Mouse (Mus musculus): ENCODE measurements at regions not wholly inside any gene's neighbourhood (a gene's known extent, or its start where the extent isn't known, plus 50 kb on each side); places are given as distances from the start of the nearest gene placed in this dataset.
"Not testable (repeated sequence)": the region's sequence is repeated elsewhere in the genome, so short reads cannot be mapped to it uniquely, and the experiment has no call there.

DNA sequence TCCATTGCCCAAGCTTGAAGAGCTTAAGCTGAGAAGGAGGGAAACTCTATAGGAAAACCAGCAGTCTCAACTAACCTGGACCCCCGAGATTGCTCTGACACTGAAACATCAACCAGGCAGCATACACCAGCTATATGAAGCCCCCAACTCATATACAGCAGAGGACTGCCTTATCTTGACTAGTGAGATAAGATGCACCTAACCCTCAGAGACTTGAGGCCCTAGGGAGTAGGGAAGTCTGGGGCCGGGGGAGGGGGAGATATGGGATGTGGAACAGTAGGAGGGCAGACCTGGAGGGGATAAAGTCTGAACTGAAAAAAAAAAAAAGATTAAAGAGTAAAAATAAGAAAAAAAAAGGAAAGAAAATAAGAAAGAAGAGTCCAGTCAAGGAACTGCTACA is 540.5 kb upstream of the Pkdcc start:
- no peak for DNase-seq

DNA sequence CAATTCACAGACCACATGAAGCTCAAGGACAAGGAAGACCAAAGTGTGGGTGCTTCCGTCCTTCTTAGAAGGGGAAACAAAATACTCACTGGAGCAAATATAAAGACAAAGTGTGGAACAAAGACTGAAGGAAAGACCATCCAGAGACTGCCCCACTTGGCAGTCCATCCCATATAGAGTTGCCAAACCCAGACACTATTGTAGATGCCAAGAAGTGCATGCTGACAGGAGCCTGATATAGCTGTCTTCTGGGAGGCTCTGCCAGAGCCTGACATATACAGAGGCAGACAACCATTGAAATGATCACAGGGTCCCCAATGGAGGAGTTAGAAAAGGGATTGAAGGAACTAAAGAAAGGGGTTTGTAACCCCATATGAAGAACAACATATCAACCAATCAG is 548.5 kb upstream of the Pkdcc start:
- DNase-seq, result not testable (repeated sequence)

DNA sequence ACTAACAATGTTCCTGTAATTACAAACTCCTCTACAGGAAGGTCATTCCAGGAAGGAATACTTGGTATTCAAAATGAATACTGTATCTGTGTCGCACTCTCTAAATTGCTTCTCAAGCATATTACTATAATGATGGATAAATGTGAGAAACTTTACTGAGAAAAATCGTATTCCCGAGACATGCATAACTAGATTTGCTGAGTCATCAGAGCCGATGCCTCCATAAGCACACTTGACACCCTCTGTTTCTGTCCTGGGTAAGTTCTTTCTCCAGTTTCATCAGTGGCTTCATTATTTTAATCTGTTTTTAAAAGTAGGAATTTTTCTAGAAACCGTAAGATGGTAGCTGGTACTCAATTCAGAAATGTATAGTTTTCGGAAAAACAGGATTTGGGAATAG is 550.7 kb upstream of the Pkdcc start:
- DNase-seq, result no peak

DNA sequence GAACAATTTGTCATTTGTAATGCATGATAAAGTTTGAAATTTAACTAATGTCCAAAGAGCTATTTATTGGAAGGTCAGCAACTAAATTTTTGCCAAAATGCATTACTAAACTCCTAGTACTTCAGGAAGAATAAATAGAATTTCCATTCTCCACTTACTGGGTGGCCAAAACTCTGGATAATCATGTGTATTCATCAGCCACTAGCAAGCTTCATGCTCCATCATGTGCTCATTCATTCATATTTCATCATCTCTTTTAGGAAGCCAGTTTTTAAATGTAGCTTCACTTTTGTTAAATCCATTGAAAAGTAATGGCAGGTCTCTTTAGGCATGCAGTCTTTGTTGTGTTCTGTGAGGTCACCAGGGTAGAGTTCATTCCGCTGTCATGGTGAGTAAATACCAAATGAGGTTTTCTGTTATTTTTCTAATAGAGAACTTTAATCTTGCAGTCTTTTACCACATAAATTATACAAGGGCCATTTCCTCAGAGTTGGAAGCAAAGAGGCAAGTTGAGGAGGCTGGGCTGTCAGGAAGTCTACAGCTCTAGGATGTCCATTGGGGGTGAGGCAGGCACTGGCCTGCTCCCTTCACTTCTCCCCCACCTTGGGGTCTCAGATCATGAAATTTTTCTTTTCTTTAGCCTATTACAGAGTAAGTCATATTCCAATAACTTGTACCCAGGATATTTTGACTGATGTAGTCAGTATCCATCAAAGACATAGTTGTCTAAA is 578.5 kb upstream of the Pkdcc start:
- DNase-seq, result no peak

DNA sequence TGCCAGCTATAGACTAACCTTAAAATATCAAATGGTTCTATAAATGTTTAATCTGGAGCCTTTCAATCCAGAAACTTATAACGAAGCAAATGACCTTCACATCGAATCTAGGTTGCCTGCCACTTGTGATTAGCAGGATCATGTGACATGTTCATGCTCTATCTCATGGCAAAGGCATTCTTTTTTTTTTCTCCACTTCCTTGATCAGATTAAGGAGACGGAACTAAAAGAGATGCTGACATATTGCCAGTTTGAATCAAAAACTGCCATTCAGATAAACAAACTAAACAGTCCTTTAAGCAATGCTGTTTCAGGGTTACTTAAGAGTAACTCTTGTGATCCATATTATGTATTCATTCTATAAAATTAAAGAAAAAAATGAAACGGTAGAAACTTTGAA is 579.2 kb upstream of the Pkdcc start:
- no peak for DNase-seq

DNA sequence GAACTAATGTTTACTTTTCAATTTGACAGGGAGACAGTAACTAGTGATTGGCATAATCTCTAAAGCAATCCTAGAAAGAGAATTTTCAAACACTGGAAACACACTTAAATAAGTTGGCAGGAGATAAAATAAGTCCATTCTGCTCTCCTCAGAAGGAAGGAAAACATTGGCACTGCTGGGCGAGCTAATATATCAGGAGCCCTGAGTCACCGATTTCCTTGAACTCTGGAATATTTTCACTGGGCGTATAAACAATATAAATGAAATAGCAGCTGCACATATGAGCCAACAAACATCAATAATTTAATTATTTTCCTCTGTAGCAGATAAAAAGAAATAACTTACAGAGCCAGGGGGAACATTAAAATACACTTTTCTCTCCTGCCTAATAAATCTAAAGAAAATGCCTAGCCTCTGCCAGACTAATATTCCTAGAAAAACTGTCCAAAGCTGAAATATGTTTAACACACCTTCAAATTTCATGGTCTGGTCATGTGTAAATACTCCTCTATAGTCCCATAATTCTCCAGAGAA is 608.4 kb upstream of the Pkdcc start:
- DNase-seq, result no peak

DNA sequence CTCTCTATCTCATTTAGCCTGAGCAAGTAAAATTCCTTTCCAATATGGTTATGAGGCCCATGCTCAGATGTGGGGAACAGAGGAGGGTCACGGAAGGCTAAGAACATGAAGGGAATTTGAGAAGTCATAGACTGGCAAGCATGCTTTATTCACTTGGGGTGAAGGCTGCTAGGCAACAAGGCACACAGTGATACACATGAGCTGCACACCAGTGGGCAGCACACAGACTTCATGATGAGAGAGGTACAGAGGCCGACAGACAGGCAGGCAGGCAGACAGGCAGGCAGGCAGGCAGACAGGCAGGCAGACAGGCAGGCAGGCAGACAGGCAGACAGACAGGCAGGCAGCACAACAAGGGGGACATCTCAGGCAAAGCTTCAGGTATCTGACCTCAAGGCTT is 631.3 kb upstream of the Pkdcc start:
- no peak for DNase-seq

DNA sequence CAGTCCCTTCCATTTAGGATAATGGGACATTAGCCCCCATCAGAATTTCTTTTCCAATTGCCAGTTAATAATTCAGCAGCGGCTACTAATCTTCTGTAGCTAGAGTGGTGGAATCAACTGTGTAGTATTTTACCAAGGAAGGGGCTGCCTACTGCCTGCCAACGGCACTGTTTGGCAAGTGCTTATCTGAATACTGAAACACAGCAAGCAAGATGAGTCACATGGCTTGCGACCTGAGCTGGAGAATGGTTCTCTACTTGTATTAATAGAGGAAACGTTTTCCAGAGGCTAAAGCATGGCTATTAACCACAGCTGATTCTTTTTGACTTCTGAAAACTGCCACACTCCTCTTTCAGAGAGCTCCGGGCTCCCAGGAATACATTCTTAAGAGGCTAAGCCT is 681.6 kb upstream of the Pkdcc start:
- DNase-seq, result no peak

DNA sequence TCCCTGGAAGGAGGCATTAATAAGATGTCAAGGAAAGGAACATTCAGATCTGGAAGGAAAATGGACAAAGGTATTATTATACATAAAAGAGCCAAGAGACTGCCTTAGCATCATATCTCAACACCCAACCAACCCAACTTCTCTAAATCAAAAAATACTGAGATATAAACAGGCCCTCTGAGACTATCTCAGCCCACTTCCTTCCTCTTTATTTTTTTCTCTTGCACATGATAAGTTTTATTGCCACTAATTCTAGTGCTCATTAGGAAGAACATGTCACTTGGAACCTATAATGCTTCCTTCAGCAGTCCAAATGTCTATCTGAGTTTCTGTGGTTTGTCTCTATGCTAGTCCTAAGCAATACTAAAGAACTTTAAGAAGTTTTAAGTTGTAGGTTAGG is 697.0 kb upstream of the Pkdcc start:
- no peak for DNase-seq

DNA sequence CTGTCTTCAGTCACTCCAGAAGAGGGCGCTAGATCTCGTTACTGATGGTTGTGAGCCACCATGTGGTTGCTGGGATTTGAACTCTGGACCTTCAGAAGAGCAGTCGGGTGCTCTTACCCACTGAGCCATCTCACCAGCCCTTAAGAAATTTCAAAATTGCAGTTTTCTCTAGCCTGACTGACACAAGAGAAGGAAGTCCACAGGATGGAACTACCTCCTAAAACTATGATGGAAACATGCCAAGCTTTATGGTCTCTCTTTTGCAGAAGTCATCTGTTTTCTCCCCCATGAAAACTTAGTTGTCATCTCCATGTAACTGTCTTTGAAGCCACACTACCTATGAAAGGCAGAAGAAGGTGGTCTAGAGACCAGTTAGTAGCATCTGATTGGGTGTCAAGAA is 698.2 kb upstream of the Pkdcc start:
- no peak for DNase-seq

DNA sequence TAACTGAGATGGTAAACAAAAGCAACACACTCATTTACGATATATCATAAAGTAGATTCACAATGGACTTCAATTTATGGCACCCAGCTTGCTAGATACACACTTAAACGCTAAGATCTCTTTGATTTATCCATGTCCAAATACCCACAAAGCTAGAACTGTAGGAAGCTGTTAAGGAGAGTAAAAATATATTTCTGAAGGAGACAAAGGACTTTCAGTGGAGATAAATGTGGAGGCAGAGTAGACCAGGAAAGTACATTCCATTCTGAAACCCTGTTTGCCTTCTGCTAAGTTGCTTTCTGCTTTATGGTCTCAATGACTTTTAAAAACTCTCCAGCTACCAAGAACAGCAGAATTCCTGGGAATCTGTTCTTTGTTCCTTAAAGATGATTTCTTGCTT is 701.3 kb upstream of the Pkdcc start:
- no peak for DNase-seq

DNA sequence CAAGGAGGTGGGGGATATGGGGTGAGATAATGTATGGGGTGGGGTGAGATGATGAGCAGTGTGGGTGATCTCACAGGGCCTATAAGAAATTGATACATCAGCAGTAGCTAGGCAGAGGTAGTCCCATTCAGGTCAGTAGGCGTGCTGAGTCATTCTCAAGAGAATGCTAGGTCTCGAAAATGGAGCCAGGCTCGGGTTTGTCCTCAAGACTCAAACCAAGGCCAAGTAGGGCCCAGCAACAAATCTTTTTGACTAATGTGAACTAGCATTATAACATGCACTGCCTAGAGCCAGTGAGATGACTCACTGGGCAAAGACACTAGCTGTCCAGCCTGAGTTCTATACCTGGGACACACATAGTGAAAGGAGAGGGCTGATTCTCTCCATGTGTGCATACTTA is 710.8 kb upstream of the Pkdcc start:
- DNase-seq, result no peak

DNA sequence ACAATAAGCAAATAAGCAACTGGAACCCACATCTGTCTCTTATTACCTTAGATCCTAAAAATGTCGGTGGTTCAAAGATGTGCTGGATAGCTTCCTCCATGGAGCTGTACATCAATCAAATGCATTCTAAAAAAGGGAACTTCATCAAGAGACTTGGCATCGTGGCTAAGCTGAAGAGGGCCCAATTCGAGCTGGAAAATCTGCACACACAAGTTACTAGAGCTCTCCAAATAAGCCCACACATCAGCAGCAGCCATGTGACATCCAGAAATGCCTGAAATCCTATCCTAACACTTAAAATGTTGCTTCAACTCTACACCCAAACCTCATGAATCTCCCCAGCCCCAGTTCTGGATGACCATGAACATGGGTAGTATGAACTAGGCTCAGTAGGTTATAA is 729.5 kb upstream of the Pkdcc start:
- DNase-seq, result no peak

DNA sequence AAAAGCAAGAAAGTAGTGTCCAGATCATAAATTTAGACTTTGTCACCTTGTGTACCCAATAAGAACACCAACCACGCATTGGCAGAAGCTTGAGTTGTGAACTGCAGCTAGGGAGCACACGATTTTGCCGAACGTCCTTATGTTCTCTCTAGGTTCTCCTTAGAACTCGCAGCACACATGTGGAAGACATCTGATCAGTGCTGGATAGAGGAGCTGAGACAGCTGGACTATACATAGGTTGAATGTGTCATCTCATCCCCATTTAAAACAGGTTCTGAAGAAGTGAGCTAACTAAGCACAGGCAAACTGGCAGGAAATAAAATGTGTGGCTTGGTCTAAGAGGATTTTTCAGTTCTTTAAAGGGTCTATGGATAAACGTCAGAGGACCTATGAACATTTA is 730.5 kb upstream of the Pkdcc start:
- no peak for DNase-seq

DNA sequence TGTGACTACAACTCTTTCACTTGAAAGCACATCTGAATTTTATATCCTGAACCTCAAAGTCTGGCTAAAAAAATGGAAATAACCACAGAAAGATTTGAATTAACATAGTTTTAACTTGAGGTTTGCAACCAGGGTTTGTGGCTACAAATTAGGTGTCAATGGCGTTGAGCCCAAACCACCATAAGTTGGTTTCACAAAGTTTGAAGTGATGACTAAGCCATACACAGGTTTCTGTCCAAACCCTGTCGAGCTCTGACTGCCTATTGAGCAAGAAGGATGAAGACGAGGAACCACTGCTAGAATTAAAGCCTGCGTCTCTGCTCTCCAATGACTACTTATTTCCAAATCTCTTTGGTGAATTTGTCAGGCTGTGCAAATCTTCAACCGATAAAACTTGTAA is 719.8 kb upstream of the Slc8a1 start:
- no peak for DNase-seq

DNA sequence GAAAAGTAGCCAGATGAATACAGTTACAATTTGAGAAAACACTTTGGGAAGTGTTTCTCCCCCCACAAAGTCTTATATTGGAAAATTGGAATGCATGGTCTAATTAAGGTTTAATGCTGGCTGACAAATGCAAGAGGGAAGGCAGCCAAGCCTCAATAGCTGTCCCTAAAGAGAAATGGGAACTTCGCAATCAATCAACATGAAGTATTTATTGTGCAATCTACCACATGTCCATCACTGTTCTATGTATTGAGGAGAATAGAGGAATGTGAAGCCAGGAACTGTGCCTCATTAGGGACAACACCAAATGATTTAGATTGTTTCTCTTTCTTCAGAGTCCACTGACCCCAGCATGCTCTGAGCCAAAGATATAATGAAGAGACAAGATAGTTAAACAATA is 715.7 kb upstream of the Slc8a1 start:
- DNase-seq, result no peak

DNA sequence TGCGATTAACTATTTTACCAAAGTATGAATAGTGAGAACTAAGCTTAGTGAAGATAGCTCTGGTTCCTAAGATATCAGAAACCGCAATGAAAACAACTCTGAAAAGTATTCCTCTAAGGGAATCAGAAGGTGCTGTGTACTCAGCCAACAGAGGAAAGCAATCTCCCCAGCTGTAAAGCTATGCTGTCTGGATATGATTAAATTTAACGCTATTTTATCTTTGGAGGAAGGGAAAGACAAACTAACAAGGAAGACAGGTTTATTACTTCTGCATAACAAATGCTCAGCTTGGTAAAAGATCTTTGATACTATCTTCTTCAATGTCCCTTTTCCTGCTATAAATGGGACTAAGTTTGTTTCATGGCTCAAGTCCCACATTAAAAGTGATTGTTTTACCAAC is 700.9 kb upstream of the Slc8a1 start:
- no peak for DNase-seq

DNA sequence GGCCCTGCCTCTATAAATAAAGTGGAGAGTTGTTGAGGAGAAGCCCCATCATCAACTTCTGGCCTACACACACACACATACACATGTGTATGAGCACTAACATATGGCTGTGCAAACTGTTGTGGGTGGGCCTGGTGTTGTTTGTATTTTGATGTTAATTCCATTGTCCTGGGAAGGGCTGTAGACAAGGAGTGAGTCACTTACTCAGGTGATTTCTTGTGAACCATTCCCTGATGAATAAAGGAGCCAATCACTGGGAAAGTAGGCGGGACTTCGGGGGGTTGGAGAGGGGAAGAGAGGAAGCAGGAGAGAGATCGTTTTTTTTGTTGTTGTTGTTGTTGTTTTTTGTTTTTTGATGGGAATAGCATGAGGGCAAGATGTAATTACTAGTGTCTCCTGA is 699.0 kb upstream of the Slc8a1 start:
- no peak for DNase-seq

DNA sequence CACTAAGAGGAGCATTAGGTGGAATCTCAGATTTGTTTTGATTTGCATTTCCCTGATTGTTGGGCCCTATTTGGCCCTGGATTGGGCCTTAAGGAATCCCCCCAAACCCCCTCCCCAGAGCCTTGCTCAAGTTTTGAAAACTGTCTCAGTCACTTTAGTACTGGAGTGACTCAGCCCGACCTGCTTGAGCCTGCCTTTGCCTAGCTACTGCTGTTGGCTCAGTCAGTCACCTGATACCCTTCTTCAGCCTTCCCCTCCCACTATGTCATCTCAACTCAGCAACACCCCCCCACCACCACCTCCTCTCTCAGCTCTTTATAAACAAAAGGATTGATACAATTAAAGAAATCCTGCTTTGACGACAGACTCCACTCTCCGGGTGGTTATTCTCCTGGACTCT is 694.5 kb upstream of the Slc8a1 start:
- DNase-seq, result no peak

DNA sequence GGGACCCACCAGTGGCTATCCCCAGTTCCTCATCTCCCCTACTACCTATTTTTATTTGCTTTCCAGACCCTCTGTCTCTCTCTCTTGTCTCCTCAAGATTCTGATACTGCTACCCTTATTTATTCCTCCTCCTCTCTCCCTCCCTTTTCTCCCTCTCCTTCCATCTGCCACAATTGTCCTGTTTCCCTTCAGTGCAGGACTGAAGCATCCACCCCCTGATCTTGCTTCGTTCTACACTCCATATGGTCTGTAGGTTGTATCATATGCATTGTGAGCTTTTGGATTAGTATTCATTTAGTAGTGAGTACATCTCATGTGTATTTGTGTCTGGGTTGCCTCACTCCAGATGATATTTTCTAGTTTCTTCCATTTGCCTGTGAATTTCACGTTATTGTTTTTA is 670.1 kb upstream of the Slc8a1 start:
- no peak for DNase-seq

DNA sequence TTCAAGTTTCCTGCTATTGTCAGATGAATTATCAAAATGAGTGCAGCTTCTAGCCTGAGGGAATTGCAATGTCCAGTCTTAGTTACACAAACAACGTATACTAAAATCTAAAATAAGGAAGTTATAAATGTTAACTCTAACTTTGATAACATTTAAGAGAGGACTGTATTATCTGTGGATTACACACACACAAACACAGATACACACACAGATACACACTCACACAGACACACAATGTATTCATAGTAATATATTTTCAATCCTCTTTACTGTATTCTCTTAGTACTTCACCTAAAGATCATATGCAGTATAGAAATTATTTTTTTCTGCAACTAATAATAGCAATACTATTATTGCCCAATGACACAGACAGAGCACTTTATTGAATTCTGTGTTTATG is 661.2 kb upstream of the Slc8a1 start:
- no peak for DNase-seq

DNA sequence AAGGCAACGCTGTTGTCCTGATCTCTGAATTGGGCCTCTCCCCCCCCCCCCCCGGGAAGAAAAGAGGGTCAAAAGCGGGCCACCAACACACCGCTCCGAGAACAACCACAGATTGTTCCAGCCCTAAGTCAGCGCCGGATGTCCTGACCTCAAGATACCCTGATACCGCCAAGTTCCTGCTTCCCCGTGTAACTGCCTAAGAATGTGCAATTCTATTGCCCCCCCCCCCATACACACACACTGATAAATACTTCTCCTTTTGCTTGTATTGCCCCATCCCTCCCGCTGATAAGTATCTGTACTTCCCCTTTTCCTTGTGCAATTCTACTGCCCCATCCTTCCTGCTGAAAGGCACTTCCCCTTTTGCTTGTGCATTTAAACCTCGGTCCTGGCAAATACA is 641.2 kb upstream of the Slc8a1 start:
- DNase-seq, result not testable (repeated sequence)

DNA sequence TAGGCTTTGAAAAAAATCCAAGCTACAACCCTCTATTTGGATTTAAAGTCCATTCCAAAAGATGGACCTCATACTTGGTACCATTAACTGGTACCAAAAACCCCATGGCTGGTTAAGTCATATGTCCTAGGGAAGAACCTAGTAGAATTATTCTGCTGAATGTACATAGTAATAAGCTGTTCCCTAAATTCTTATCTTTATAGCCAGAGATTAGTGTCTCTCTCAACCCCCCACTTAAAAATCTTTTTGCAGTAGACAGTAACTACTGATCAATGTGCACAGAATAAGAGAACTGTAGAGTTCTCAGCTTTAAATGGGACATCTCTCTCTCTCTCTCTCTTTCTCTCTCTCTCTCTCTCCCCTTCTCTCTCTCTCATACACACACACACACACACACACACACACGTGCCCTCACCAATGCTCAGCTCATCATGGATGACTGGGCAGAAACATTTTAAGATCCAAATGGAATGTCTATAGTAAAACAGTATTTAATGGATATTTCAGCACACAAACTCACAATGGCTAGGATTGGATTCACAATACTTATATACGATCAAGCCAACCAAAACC is 640.2 kb upstream of the Slc8a1 start:
- DNase-seq, result no peak

DNA sequence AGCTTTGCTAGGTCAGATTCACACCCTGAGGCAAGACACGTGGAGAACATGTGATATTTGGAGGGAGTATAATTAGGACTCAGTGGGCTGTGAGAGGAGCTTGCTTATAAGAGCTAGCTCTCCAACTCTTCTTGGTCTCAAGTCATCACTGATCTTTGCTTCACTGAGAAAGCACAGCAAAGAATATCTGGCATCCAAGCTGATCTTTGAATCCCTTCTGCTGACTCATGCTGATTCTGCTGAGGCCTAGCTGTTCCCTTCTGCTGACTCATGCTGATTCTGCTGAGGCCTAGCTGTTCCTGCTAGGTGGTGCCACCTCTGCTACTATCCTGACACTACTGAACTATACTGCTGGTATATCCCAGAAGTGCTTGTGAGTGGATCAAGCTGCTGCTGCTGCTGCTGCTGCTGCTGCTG is 639.0 kb upstream of the Slc8a1 start:
- DNase-seq, result no peak

DNA sequence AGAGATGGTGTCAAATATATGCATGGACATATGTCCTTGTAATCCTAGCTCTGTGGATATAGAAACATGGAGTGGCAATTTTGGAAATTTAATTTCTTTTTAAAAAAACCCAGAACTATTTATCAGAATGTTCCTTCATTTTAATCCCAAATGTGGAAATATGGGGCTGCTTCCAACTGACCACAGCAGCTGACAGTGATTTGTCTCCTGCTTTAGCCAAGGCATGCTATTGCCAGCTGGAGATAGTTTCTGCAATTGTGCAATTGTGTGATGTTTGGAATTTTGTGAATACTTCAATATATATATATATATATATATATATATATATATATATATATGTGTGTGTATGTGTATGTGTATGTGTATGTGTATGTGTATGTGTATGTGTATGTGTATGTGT is 629.7 kb upstream of the Slc8a1 start:
- DNase-seq, result no peak
